Mouse (Mus musculus): ENCODE results near the gene Ulbp1. TPM values are rescaled to one million over a fixed set of nuclear protein-coding genes. Genes with fewer than 3 reads are reported as not detected.

Ulbp1 gene
- polyA plus RNA-seq (2017; shearing (Covaris generic)): 6.1 TPM

GRCm38 (mm10) chr10:7473197-7473889 lies at the start of gene Ulbp1:
Ulbp1 (minus strand) TSS chr10:7473638.

Other genes with a start within 250 kb of the Ulbp1 start
- gene Lrp11, start 116.2 kb upstream of the Ulbp1 start, polyA plus RNA-seq (2017; shearing (Covaris generic)): 2.2 TPM
- gene Nup43, start 193.9 kb upstream of the Ulbp1 start, polyA plus RNA-seq (2017; shearing (Covaris generic)): 11.4 TPM
- 89.7 TPM for gene Pcmt1, start 207.5 kb upstream of the Ulbp1 start, polyA plus RNA-seq (2017; shearing (Covaris generic))
- 18.5 TPM for gene Lats1, start 207.6 kb upstream of the Ulbp1 start, polyA plus RNA-seq (2017; shearing (Covaris generic))